Mouse (Mus musculus) CD4-positive, CD25-positive, alpha-beta regulatory T cell, adult 2 months (primary cell): Measurements from ENCODE around the gene Cbx3.
"Not testable (repeated sequence)": the region's sequence is repeated elsewhere in the genome, so short reads cannot be mapped to it uniquely, and the experiment has no call there.

Experiments
- DNase-seq: peaks from one replicate; pipeline ENCODE4 v3.0.0-alpha.2; 2012; ENCODE audit warnings: low read depth, low spot score

The Cbx3 gene

DNA sequence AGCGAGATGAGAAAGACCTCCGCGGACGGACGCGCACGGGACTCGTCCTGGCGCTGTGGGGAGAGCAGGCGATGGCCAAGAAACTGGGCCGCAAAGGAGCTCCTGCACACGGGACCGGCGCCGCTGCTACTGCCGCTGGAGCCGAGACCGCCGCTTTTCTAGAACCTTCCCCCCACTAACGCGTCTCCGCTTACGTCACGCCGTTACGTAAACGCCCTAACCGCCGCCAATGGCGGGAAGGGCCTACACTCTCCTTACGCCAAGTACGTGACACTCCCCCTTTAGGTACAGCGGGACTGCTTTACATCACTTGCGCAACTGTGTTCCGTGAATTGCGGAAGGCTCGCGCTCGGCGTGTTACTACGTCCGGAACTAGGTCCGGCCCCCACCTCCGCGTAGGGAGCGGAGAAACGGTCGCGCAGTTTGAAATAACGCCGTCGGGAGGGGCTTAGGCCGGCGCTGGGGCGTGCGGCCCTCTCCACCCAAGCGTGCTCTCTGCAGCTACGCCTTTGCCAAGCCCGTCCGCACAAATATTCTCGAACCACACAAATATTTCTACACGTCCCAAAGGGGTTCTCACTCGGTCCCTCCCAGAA is 347 bp upstream of the Cbx3 start, which contains the start of gene Hnrnpa2b1:
Hnrnpa2b1 (minus strand) TSS at position 180 of the 596 bp plus-strand sequence.
- peak; percentile 99 for DNase-seq

DNA sequence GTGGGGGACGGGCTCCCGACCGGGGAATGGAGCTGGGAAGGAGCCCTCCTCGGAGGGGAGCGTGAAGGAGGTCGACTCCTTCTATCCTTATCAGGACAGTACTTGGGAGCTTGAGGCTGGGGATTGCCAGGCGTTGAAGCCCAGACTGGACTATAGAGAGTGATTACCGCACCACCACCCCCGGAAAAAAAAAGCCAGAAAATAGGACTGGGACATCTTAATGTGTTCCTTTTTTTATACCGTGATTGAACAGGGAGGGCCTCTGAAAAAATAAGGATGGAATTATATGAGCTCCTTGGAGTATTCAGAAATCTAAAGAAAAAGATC is 982 bp downstream of the Cbx3 start:
- DNase-seq: no peak

- no peak for DNase-seq
Observed at GRCm38 (mm10) chr6:51471782-51472181, 1.6 kb downstream of the Cbx3 start.

DNA sequence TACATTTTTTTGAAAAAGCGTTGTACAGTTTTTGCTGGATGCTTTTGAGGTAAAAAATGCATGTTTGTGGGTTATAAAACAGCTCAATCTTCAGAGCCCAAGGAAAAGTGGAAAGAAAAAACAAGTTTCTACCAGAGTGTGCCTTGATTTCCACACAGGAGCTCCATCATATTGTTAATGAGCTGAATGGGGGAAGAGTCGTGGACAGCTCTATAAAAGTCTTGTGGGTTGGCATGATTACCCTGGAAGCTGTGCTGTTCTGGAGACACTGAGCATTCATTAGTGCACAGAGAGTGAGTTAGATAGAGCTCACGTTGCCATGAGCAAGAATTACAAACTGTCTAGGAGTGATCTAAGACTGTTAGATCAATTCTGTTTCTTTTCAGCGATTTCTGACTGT is 2.1 kb downstream of the Cbx3 start:
- no peak for DNase-seq

DNA sequence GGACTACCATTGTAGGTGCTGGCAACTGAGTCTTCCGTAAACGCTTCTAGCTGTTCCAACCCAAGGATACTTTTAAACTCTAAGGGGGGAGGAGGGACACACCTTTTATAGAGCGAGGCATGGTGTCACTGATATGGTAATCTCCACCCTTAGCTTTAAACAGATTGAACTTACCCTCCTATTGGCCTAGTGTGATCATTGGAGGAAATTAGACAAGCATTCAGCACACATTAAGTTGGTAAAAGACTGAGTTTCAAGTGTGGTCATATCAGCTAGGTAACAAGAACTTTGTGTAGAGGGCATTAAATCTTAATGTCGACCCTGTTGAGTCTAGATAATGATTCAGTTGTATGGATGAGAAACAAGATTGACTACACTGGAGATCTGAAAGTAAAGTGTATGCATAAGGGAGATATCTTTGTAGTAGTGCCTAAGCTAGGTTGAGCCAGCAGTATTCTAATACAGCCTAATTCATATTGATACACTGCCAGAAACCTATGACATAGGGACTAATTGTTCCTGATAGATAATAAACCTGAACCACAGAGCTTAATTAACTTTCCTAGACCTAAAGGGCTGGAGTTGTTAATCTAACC is 9.1 kb downstream of the Cbx3 start:
- no peak for DNase-seq

DNA sequence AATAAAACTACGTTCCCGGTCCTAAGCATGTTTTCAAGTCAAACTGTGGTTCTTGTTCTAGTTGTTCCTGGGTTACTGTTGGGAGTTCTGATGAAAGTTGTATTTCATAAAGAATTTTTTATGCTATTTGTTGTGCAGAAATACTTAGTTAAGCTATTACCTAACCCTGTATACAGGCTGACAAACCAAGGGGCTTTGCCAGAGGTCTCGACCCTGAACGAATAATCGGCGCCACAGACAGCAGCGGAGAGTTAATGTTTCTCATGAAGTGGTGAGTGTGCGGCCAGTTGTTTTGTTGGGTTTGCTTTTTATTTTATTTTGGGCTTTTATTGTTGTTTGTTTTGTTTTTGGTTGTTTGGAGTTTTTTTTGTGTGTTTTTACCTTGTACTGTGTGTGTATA is 11.4 kb downstream of the Cbx3 start:
- DNase-seq: no peak

DNA sequence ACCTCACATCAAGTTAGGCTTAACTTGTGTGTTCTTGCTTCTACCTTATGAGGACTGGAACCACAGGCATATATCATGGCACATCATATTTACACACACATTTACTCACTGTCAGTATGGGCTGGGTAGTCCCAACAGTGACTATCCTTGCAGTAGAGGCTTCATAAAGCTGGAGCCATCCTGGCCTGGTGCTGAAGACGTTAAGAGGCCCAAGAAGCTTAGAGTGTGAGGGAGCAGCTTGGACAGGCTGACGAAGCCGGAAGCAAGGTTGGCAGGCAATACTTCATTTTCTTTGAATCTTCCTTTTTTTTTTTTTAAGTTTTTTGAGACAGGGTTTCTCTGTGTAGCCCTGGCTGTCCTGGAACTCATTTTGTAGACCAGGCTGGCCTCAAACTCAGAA is 13.7 kb downstream of the Cbx3 start:
- DNase-seq: no peak

DNA sequence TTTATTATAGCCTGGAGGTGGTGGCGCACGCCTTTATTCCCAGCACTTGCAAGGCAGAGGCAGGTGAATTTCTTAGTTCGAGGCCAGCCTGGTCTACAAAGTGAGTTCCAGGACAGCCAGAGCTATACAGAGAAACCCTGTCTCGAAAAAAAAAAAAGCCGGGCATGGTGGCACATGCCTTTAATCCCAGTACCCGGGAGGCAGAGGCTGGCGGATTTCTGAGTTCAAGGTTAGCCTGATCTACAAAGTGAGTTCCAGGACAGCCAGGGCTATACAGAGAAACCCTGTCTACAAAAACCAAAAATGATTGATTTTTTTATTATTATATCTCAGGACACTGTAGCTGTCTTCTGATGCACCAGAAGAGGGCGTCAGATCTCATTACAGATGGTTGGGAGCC is 14.4 kb downstream of the Cbx3 start:
- not testable (repeated sequence) for DNase-seq

DNA sequence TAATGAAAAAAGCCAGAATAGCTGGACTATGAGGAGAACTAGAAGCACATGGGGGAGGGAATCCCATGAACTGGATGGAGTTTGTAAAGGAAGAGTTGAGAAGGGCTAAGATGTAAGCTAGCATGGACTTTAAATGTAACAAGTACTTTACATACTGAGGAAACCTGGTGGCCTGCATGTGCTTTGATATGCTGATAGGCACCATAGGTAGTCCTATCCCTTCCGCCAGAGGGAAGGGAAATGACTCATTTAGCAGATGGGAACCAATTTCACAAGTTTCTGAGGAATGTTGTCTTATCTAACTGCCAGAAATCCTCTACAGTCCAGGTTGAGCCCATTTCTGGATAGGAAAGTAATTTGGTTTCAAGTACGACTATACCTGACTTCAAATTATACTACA is 15.5 kb downstream of the Cbx3 start:
- no peak for DNase-seq

DNA sequence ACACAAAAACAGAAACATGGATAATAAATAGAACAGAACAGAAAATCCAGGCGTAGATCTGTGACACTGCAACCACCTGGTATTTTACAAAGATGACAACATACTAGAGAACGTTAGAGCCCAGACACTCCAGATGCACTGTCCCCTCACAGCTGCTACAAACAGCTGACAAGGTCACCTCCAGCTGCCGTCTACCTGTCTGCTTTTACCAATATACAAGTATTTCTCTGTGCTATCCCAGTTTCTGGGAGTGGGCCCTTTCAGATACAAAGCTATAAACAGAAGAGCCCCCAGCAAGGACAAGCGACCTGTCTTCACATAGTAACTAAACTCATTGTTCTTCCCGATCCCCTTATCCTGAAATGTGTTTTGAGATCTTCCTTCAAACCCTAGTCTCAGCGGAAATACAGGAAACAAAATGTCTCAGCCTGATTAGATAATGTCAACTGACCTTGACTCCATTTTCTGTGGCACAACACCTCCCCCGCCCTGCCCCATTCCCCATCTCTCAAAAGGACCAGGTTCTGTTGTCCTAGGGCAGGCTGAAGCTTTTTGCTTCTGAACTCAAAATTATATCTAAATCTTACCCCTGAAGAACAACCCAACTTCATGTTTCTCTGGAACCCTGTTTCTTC is 16.0 kb downstream of the Cbx3 start:
- no peak for DNase-seq

DNA sequence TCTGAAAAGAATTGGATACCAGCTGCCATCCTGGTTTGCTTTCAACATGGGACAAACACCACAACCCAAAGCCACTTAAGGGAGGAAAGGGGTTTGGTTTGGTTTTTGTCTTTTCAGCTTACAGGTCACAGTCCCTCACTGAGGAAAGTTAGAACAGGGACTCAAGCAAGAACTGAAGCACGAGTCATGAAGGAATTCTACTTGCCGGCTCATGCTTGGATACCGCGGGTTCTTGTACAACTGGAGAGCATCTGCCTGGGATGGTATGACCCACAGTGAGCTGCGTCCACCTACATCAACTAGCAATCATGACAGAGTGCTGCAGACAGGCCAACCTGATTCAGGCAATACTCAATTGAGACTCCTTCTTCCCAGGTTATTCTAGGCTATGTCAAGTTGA is 16.6 kb downstream of the Cbx3 start:
- no peak for DNase-seq

GRCm38 (mm10) chr6:51489787-51490186 is 19.6 kb downstream of the Cbx3 start:
- no peak for DNase-seq

DNA sequence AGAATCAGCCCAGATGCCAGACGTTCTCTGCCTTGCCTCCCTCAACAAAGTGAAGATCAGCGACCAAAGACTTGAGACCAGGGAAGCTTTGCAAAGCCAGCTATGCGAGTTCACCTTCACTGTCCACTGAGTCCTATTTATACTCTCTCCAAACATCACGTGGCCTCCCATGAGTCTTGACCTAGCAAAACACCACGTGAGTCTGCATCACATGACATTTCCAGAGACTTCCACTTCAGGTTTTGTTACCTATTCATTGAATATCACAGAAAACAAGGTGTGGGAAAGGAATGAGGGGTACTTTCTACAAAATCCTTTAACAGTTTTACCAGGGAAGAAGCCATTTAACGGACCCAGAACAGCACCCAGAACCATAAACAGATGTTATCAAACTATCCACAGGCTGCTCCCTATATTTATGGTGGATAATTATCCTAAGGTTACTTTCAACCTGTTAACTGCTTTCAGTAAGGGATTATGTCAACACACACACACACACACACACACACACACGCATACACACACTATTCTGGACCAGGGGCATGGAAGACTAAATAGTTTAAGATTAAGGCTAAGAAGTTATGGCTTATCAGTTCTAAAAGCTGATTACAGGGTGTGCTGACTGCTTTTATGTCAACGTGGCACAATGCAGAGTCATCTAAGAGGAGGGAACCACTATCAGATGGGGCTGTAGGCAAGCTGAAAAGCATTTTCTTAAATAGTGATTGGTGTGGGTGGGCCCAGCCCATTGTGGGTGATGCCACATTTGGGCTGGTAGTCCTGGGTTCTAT is 27.4 kb downstream of the Cbx3 start:
- DNase-seq: no peak

DNA sequence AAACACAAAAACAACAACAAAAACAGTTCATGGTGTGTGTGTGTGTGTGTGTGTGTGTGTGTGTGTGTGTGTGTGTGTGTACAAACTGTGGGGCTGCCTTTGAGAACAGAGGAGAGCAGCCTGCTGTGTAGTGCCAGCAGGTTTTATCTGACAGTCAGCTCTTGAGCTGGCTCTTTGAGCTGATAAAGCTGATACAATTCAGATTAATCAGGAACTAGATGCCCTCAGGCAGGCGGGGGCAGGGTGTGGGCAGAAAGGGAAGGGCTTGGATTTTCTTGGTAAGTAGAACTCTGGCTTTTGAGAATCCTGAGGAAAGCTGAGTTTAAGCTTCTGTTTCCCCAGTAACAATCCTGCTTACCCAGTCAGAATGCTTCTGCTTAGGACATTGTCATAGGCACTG is 35.5 kb downstream of the Cbx3 start:
- no peak for DNase-seq

- no peak for DNase-seq
Observed at GRCm38 (mm10) chr6:51507556-51507955, 37.4 kb downstream of the Cbx3 start.

DNA sequence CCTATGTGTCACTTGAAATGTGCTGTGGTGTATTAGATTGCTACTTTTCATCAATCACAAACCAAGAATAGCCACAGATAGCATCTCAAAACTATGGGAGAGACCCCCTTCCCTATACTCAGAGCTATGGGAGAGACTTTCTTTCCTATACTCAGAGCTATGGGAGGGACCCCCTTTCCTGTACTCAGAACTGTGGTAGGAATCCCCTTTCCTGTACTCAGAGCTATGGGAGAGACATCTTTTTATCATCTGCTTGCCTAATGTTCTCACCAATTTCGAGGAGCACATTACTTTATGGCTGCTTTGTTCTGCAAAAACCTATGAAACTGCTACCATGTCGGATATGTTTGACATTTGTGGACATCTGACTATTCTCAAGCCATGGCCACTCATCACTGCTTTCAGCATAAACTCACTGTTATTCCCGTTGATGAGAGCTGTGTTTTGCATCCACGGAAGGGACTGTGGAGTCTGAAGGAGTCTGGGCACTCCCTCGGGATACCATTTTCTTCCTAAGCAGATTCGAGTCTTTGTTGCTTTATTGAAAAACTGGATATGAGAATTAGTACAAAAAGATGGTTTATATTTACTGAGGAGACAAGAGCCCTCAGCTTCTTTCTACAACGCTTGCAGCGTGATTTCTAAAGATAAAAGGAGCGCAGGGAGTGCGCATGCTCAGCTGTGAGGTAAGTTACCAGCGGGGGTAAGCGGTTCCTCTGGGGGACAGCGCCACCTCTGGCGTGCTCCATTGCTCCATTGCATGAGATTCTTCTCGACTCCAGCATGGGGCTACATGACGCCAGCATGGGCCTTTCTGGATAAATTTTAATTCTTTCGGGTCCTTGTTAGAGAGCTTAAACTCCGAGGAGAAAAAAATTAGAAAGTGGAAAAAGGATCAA is 38.8 kb downstream of the Cbx3 start:
- DNase-seq: peak; percentile 95

DNA sequence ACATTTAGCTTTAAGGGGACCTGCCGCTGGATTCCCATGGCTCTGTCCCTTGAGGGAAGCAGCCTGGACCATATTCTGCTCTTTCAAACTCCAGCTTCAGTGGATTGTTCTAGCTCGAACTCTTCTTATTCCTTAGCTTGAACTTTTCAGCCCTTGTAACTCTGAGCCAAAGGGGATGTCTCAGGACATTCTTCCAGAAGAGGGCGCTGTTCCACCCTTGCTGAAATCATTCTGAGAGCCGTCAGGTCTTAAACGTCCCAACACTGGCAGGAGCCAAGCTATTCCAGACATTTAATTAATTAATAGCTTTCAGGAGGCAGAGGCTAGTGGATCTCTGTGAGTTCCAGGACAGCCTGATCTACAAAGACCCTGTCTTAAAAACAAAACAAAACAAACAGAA is 39.9 kb downstream of the Cbx3 start:
- peak; percentile 83 for DNase-seq

GRCm38 (mm10) chr6:51510946-51511345 is 40.8 kb downstream of the Cbx3 start:
- no peak for DNase-seq

- no peak for DNase-seq
Observed at GRCm38 (mm10) chr6:51513745-51514144, 43.6 kb downstream of the Cbx3 start.

DNA sequence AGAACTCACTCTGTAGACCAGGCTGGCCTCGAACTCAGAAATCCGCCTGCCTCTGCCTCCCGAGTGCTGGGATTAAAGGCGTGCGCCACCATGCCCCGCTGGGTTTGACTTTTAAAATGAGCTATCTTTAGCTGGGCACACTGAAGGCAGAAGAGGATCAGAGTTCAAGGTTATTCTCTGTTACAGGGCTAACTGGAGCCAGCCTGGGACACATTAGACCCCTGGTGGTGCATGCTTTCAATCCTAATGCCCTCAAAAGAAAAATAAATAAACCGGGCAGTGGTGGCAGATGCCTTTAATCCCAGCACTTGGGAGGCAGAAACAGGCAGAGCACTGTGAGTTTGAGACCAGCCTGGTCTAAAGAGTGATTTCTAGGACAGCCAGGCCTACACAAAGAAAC is 44.7 kb downstream of the Cbx3 start:
- no peak for DNase-seq

DNA sequence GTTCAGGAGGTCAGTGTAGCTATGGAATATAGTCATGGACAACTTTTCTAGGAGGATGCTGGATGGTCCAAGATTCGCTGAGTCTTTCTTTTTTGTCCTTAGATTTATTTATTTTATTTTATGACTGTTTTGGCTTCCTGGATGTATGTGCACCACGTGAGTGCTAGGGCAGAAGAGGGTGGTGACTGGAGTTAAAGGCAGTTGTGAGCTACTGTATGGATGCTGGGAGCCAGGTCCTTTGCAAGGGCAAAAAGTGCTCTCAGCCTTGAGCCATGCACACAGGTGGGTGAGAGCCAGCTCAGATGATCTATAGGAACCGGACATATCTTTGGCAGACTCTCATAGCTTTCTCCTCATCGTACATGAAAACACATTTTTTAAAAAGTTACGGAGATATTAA is 53.1 kb downstream of the Cbx3 start:
- DNase-seq: no peak
